Comparison of ENCODE assay signal across 12 mouse cellular contexts in the genomic region with DNA sequence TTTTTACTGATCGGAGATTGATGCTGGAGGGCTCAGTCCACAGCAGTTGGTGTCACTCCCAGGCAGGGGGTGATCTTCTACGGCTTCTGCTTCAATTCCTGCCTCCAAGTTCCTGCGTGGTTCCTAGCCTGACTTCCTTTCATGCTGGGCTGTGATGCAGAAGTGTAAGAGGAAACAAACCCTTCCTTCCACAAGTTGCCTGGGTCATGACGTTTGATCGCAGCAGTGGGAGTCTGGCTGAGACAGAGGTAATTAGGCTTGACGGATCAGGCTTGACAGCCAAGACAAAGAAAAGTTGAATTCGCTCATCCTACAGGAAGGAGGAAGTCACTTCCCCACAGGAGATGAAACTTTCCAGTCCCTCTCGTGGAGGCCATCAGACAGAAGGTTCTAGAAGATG.
DNase-seq lines count a peak whose midpoint lies in the region; ATAC-seq and TF ChIP-seq lines count a peak whose summit lies in the region.
"Had no signal": no experiment of that assay in that cellular context is flagged by ENCODE, and none has a peak within 500 bp of the region (broad histone marks: within the 10 kb centered on the region; RNA-seq: fewer than 3 reads in every experiment).

No protein-coding gene starts in this region.

- H3K27ac ChIP-seq in heart, embryonic 11.5 days (ENCODE audit: low read depth, low read length), result no peak overlapping the region
- H3K27ac ChIP-seq in liver, postnatal 0 days (ENCODE audit: low read depth), result peak overlapping the region; percentile 30
- H3K27ac ChIP-seq in liver, embryonic 12.5 days, result no peak overlapping the region
- H3K27ac ChIP-seq: heart, adult 2 months; midbrain, embryonic 15.5 days had no signal

- no peak for ATAC-seq in heart, embryonic 11.5 days (replicated peaks; ENCODE audit: insufficient number of reproducible peaks, low FRiP score, low TSS enrichment)
- no peak; the same call in 1 of the 2 replicates for ATAC-seq in liver, postnatal 0 days
- no peak for ATAC-seq in liver, embryonic 12.5 days
- peak; percentile 9 to 26; a peak in 1 of 4 replicates for ATAC-seq in hematopoietic stem cell, adult 5-6 weeks (replicated peaks in 1 of 2; ENCODE audit: insufficient read depth in 1 of 2, low FRiP score in 2 of 2, low TSS enrichment in 1 of 2, low read depth in 1 of 2, poor library complexity in 2 of 2, severe bottlenecking in 2 of 2)
- ATAC-seq in activated CD4-positive, CD25-positive, alpha-beta regulatory T cell, adult 4 months, result no peak
- ATAC-seq: midbrain, embryonic 15.5 days had no signal

- H3K36me3 ChIP-seq in heart, embryonic 11.5 days (ENCODE audit: control insufficient read depth, insufficient read depth, low read length), result no peaks in the 10 kb centered on the region
- no peaks in the 10 kb centered on the region for H3K36me3 ChIP-seq in liver, postnatal 0 days (replicated peaks; ENCODE audit: insufficient read depth, low read length)
- no peaks in the 10 kb centered on the region for H3K36me3 ChIP-seq in liver, embryonic 12.5 days
- H3K36me3 ChIP-seq: midbrain, embryonic 15.5 days had no signal

- TF ChIP-seq CTCF in liver, postnatal 0 days (IDR thresholded peaks at IDR 0.05; ENCODE audit: low read depth), result no peak

- peak; percentile 93 for DNase-seq in heart, adult 11 months
- no peak for DNase-seq in liver, postnatal 0 days
- peak; percentile 52 for DNase-seq in B cell, adult 2 months
- DNase-seq in right cerebral cortex, postnatal 14 days, result no peak
- DNase-seq: heart, adult 2 months; heart, postnatal 4 days; thymus, adult 18-20 months had no signal

- WGBS in heart, embryonic 11.5 days (ENCODE audit: insufficient replicate concordance), result 50% methylated on average over 8 of the region's 8 CpGs
- WGBS in liver, postnatal 0 days (ENCODE audit: insufficient replicate concordance), result 43% methylated on average over 8 of the region's 8 CpGs
- WGBS in liver, embryonic 12.5 days (ENCODE audit: insufficient replicate concordance), result 33% methylated on average over 8 of the region's 8 CpGs

- peaks cover 14% of the 10 kb centered on the region for H3K4me1 ChIP-seq in heart, embryonic 11.5 days (ENCODE audit: control insufficient read depth, insufficient read depth, low read length)
- H3K4me1 ChIP-seq in liver, postnatal 0 days (ENCODE audit: insufficient read depth), result peaks cover 51% of the 10 kb centered on the region
- peaks cover 20% of the 10 kb centered on the region for H3K4me1 ChIP-seq in liver, embryonic 12.5 days
- H3K4me1 ChIP-seq: midbrain, embryonic 15.5 days had no signal

- no peaks in the 10 kb centered on the region for H3K27me3 ChIP-seq in heart, embryonic 11.5 days (ENCODE audit: control insufficient read depth, insufficient read depth, low read length)
- no peaks in the 10 kb centered on the region for H3K27me3 ChIP-seq in liver, postnatal 0 days (ENCODE audit: insufficient read depth, low read length)
- H3K27me3 ChIP-seq in liver, embryonic 12.5 days (replicated peaks), result no peaks in the 10 kb centered on the region
- H3K27me3 ChIP-seq: midbrain, embryonic 15.5 days had no signal

- H3K9me3 ChIP-seq in heart, embryonic 11.5 days (replicated peaks; ENCODE audit: control insufficient read depth, low read length), result no peaks in the 10 kb centered on the region
- no peaks in the 10 kb centered on the region for H3K9me3 ChIP-seq in liver, postnatal 0 days (ENCODE audit: low read length)
- no peaks in the 10 kb centered on the region for H3K9me3 ChIP-seq in liver, embryonic 12.5 days (replicated peaks)
- H3K9me3 ChIP-seq: midbrain, embryonic 15.5 days had no signal

- no peak for TF ChIP-seq EP300 in liver, postnatal 0 days (IDR thresholded peaks at IDR 0.05; ENCODE audit: low read depth)

- H3K4me3 ChIP-seq in heart, embryonic 11.5 days (ENCODE audit: low read depth, low read length), result no peak overlapping the region
- no peak overlapping the region for H3K4me3 ChIP-seq in liver, postnatal 0 days (ENCODE audit: low read depth, low read length)
- no peak overlapping the region for H3K4me3 ChIP-seq in liver, embryonic 12.5 days
- H3K4me3 ChIP-seq: heart, adult 2 months; midbrain, embryonic 15.5 days had no signal

- H3K4me2 ChIP-seq in heart, embryonic 11.5 days, result no peak overlapping the region
- H3K4me2 ChIP-seq in liver, postnatal 0 days (ENCODE audit: low read depth, low read length), result no peak overlapping the region
- H3K4me2 ChIP-seq in liver, embryonic 12.5 days, result no peak overlapping the region
- H3K4me2 ChIP-seq: midbrain, embryonic 15.5 days had no signal

- H3K9ac ChIP-seq in heart, embryonic 11.5 days (ENCODE audit: low read depth, low read length), result no peak overlapping the region
- H3K9ac ChIP-seq in liver, postnatal 0 days (replicated peaks), result no peak overlapping the region
- H3K9ac ChIP-seq in liver, embryonic 12.5 days, result no peak overlapping the region
- H3K9ac ChIP-seq: midbrain, embryonic 15.5 days had no signal

Comparison
In these comparisons a context has a peak if more than half of its experiments do, and no peak if none do; other contexts are left out.
1. DNase-seq: peak in heart, adult 11 months (single experiment) and B cell, adult 2 months (2 of 2); none in liver, postnatal 0 days (single experiment) and right cerebral cortex, postnatal 14 days (single experiment).
2. ATAC-seq: peak in hematopoietic stem cell, adult 5-6 weeks (2 of 2); none in heart, embryonic 11.5 days (single experiment), liver, postnatal 0 days (single experiment), liver, embryonic 12.5 days (single experiment) and activated CD4-positive, CD25-positive, alpha-beta regulatory T cell, adult 4 months (single experiment).